Mouse (Mus musculus) left cerebral cortex, adult 8-10 months (tissue): Measurements from ENCODE around the gene Selenop. TPM values are rescaled to one million over a fixed set of nuclear protein-coding genes. Genes with fewer than 3 reads are reported as not detected.

Source experiments
- DNase-seq, 2 experiments: peaks; one replicate each; pipeline ENCODE4 v3.0.0; 2022; ENCODE audit warnings: low spot score in 2 of 2
- total RNA-seq, 4 experiments: library from RNA; stranded (reverse); gene quantifications; 2 replicates each; pipeline ENCODE4 v1.2.4; 2022

Selenop gene
- total RNA-seq, 4 experiments from 2014 or later, result 283 to 318 (median 295) TPM

GRCm38 (mm10) chr15:3270646-3271077, 2.3 kb downstream of the Selenop start:
- DNase-seq, result peak in 1 of 2 experiments; percentile 59

GRCm38 (mm10) chr15:3271216-3271615, 2.9 kb downstream of the Selenop start:
- no peak for DNase-seq

- no peak for DNase-seq
These were observed 4.8 kb downstream of the Selenop start for GRCm38 (mm10) chr15:3273191-3273590.

DNA sequence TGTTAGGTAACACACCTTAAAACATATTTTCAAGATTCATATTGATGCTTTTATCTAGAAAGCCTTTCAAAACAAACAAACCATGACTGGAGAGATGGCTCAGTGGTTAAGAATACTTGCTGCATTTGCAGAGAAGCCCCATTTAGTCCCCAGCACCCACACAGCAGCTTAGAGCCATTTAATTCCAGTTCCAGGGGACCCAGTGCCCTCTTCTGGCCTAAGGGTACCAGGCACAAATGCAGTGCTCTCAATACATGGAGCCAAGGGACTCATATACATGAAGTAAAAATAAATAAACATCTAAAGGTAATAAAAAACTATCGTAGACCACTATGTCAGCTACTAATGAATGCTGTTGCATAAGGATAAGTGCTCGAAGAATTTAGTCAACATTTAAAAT, 9.0 kb downstream of the Selenop start:
- DNase-seq, result no peak

GRCm38 (mm10) chr15:3279242-3279641, 10.9 kb downstream of the Selenop start:
- DNase-seq, result no peak

- no peak for DNase-seq
These were observed 12.9 kb downstream of the Selenop start for GRCm38 (mm10) chr15:3281216-3281615.

DNA sequence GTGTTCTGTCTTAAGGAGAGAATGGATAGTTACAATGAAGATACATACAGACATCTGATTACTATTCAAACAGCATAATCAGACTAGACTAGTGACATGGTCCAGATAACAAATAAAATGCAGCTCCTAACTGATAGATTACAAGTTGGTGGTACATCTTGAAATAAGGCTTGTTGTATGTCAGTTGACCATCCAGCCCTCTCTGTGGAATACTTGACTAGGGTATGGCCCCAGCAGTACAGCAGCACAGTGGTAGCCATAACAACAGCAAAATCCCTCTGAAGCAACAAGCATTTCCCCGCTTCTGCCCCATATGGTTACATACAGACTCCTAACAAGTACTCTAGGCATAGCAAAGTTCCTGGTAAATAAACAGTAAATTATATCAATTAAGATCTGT, 13.4 kb downstream of the Selenop start:
- DNase-seq, result no peak

- no peak for DNase-seq
These were observed 17.7 kb downstream of the Selenop start for GRCm38 (mm10) chr15:3286032-3286431.

- no peak for DNase-seq
These were observed 22.1 kb downstream of the Selenop start for GRCm38 (mm10) chr15:3290435-3290834.

GRCm38 (mm10) chr15:3293477-3293876, 25.1 kb downstream of the Selenop start:
- DNase-seq, result no peak

DNA sequence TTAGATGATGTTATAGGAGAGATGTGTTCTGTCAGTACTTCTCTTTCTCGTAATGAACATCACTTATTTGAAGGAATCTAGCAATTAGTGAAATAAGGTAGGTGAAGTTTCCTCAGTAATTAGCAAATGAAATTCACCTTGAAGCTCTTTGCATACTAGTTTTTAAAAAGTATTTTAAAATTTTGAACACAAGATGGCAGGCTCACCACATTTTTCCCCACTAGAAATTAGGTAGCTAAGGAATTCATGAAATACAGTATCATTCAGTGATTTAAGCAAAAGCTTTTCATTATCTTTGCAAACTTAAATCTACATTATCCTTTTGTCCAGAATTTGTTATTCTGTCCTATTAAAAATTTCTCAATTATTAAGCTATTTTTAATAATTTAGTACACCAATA, 27.6 kb downstream of the Selenop start:
- DNase-seq, result no peak

DNA sequence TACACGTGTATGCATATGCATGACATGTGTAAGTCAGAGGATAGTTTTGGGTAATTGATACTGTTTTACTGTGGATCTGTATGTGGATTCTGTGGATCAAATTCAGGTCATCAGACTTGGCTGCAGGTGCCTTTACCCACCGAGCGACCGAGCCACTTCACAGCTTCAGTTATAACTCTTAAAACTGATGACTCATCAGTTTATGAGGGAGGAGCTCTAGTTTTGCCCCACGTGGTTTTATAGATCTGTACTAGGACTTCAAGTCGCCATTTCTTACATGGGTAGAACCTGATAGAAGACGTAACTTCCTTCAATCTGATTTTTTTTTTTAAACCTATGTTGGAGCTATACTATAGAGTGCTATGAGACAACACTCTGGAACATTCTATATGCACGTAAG, 29.3 kb downstream of the Selenop start:
- DNase-seq, result no peak

DNA sequence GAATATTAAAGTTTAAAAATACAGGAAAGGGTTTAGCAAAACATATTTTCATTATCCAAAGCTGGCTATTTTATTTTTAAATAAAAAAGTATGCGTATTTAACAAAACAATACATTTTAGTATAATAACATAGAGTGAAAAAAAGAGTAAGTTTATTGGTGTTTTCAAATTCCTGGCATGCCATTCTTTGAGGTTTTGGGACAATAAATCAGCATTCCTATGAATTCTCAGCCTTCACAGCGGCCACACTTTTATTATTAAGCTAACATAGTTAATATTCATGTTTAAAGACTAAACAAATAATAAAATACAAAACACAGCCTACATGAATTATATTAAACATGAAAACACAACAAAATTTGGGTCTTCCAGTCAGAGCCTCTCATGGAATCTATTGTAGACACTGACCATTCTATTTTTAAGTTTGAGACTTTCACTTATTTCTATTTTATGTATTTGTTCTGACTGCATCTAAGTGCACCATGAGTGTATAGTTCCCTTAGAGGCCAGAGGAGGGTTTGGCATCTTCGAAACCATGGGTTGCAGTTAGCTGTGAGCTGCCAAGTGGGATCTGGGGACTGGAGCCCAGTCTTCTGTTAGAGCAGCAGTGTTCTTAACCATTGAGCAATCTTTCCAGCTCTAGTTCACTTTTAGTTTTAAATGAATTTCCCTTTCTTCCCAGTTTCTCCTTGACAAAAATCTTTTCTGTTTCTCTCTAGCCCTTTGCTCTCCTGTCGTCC, 32.2 kb downstream of the Selenop start:
- DNase-seq, result no peak

- DNase-seq, result no peak
These were observed 35.1 kb downstream of the Selenop start, which contains the start of gene Ccdc152 for GRCm38 (mm10) chr15:3303426-3303825. Ccdc152 (minus strand) TSS chr15:3303526.

DNA sequence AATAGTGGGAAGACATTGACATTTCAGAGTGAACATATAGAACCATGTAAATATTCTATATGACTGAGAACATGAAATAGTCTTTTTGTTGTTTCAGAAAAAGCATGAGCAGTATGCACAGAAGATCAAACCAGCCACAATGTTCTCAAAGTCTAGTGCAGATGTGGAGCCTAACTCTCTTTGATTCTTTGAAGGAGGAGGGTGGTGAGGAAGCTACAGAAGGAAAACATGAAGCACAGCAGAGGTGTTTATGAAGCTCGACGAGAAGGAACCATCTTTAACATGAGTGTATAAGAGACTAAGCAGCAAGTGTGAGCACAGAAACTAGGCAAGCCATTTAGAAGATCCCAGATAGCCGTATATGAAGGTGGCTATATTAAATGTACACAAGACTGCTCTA, 41.5 kb downstream of the Selenop start:
- DNase-seq, result no peak

DNA sequence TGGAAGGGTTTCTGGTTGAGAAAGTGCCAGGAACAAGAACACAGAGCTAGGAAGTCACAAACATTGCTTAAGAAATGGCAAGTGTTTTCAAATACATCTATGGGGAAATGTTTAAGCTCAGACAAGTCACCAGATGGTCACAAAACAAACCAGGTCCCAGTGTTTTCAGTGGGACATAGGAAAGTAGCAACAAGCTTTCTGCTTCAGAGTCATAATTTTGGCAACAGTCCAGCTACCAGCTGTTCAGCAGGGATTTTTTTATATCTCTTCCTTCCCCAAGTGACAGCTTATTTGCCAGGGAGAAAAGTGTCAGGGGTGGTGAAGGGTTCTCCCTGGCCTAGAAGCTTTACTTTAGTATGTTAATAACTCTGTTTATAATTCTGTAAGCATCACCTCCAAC, 44.6 kb downstream of the Selenop start:
- DNase-seq, result peak in 1 of 2 experiments; percentile 16

DNA sequence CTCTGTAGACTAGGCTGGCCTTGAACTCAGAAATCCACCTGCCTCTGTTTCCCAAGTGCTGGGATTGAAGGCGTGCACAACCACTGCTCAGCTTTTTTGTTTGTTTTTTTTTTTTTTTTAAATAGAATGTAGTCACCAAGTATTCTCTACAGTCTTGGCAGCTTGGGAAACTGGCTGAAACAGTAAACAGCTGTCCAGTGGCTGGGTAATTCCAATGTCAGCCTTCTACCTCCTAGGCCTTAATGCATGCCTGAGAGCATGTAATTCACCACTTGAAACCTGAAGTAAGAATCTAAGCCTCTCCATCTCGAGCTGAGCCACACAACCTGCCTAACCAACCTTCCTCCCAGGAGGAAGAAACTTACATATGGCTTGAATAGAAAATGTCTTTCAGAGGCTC, 48.3 kb downstream of the Selenop start:
- DNase-seq, result no peak

DNA sequence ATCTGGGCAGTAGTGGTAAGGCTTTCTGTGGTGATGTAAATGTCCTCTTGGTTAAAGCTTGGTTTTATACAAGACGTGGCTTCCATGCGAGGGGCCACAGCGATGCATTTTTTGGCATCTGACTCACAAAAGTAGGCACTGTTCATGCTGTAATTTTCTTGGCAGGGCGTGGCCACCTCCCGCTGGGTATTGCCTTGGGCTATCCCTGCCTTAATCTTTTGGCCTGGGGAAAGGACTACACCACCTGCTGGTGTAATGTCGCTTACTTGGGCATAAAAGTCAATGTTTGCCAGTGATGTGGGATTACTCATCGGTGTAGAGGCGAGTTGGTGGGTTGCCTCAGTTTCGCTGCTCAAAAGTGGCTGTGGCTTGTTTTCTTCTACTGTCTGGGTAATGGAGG, 51.6 kb downstream of the Selenop start:
- no peak for DNase-seq

DNA sequence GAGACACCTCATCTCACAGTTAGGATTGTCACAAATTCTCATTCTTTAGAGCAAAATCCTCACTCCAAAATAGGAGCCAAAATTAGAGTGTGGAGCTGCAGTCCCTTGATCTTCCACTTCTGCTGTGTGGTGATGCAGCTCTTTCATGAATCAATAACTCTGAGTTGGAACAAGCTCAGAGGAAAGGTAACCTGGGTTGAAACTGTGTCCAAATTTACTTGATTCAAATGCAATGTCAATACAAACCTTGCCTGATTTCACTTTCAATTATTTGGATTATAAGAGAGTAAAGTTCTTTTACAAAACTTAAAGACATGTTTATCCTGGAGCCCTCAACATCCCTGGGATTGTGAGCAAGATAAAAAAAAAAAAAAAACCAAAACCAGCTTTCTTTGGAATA, 54.7 kb downstream of the Selenop start:
- DNase-seq, result no peak
